Mouse (Mus musculus) spleen, adult 18-20 months (tissue): ENCODE data around the gene Gm49337.
A peak's percentile ranks its signal among the peaks of the same experiment; 100 is the strongest.
"Not testable (repeated sequence)": the region's sequence is repeated elsewhere in the genome, so short reads cannot be mapped to it uniquely, and the experiment has no call there.

Experiments
- DNase-seq, 2 experiments: peaks; one replicate each; pipeline ENCODE4 v3.0.0; 2022; ENCODE audit warnings: mixed read lengths in 2 of 2

The Gm49337 gene

GRCm38 (mm10) chr4:116215895-116216605 is 42.9 kb downstream of the Gm49337 start:
- DNase-seq: no peak

GRCm38 (mm10) chr4:116217046-116217445 is 43.9 kb downstream of the Gm49337 start:
- no peak for DNase-seq

- DNase-seq: not testable (repeated sequence)
These were observed 44.5 kb downstream of the Gm49337 start for GRCm38 (mm10) chr4:116217661-116218060.

- no peak for DNase-seq
These were observed 45.9 kb downstream of the Gm49337 start for GRCm38 (mm10) chr4:116219056-116219455.

GRCm38 (mm10) chr4:116220071-116220650 is 47.0 kb downstream of the Gm49337 start:
- no peak for DNase-seq

GRCm38 (mm10) chr4:116220780-116221139 is 47.6 kb downstream of the Gm49337 start:
- DNase-seq: no peak

- peak; percentile 93 to 97 for DNase-seq
These were observed 48.1 kb downstream of the Gm49337 start, which contains the start of gene Pik3r3 for GRCm38 (mm10) chr4:116221140-116221851. Gene Pik3r3 (plus strand): TSS chr4:116221618.

GRCm38 (mm10) chr4:116221996-116222842 is 49.0 kb downstream of the Gm49337 start:
- peak in 1 of 2 experiments; percentile 32 for DNase-seq

GRCm38 (mm10) chr4:116222843-116223119 is 49.6 kb downstream of the Gm49337 start:
- no peak for DNase-seq

GRCm38 (mm10) chr4:116243377-116243776 is 70.2 kb downstream of the Gm49337 start:
- no peak for DNase-seq

GRCm38 (mm10) chr4:116244240-116244639 is 71.1 kb downstream of the Gm49337 start:
- DNase-seq: no peak

GRCm38 (mm10) chr4:116245926-116246325 is 72.7 kb downstream of the Gm49337 start:
- DNase-seq: peak; percentile 7 to 51

- DNase-seq: no peak
These were observed 76.8 kb downstream of the Gm49337 start for GRCm38 (mm10) chr4:116249986-116250385.

- DNase-seq: no peak
These were observed 95.0 kb downstream of the Gm49337 start for GRCm38 (mm10) chr4:116268220-116268619.

- DNase-seq: peak in 1 of 2 experiments; percentile 5
These were observed 109.0 kb downstream of the Gm49337 start for GRCm38 (mm10) chr4:116282211-116282610.

GRCm38 (mm10) chr4:116291561-116291960 is 118.4 kb downstream of the Gm49337 start:
- no peak for DNase-seq

GRCm38 (mm10) chr4:116293296-116293695 is 120.1 kb downstream of the Gm49337 start:
- no peak for DNase-seq

GRCm38 (mm10) chr4:116300878-116301355 is 127.7 kb downstream of the Gm49337 start:
- no peak for DNase-seq

- DNase-seq: no peak
These were observed 131.4 kb downstream of the Gm49337 start for GRCm38 (mm10) chr4:116304551-116304950.

GRCm38 (mm10) chr4:116317575-116317974 is 144.4 kb downstream of the Gm49337 start:
- no peak for DNase-seq

- no peak for DNase-seq
These were observed 148.9 kb downstream of the Gm49337 start for GRCm38 (mm10) chr4:116322127-116322526.

- no peak for DNase-seq
These were observed 156.1 kb downstream of the Gm49337 start for GRCm38 (mm10) chr4:116329256-116329655.

GRCm38 (mm10) chr4:116336294-116336693 is 163.1 kb downstream of the Gm49337 start:
- no peak for DNase-seq
